Mouse (Mus musculus) bone marrow, adult 2 months (tissue): Measurements from ENCODE around the gene Rsph14.

Experiments used
- CTCF ChIP-seq: fragments of 200-500 bp; IDR thresholded peaks from 2 replicates; pipeline ENCODE4 v1.5.1; 2011; ENCODE audit warnings: low read length, control low read depth; ENCODE audit not compliant: control insufficient read depth, insufficient read depth
- POLR2A ChIP-seq: fragments of 200-500 bp; IDR thresholded peaks from 2 replicates; pipeline ENCODE4 v1.6.1; 2011; ENCODE audit warnings: low read depth, mild to moderate bottlenecking, control low read depth, low read length, borderline replicate concordance; ENCODE audit not compliant: control insufficient read depth

GRCm38 (mm10) chr10:74966850-74967451, 65.4 kb downstream of the Rsph14 start, which contains the start of gene Gnaz:
- TF ChIP-seq POLR2A (0 out of 2 replicates have a peak, but pooled peaks have one; percentile 2), CTCF (peak; percentile 30; the same call in 1 of the 2 replicates)
